ENCODE assay signal across 1 mouse cellular context in the genomic region with DNA sequence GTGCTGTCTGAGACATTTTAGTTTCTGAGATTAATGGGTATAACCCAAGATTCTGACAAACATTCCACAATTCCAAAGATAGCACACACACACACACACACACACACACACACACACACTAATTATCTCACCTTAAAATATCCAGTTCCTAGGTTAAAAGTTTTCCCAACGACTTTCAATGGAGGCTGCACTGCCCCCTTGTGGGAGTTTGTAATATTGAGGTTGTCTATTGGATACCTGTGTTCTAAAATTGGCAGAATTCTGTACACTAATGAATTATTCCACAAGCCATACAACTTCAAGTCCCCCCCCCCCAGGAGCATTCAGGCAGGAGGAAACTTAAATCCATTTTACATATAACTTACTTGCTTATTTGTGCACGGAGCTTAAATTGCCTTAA.
A peak's percentile ranks its signal among the peaks of the same experiment; 100 is the strongest.
TF ChIP-seq lines count a peak whose summit lies in the region.

No protein-coding gene starts in this region.

TF ChIP-seq in MEL, 35 proteins besides CTCF, POLR2A, EP300 and RAD21:
- TF ChIP-seq UBTF (IDR thresholded peaks at IDR 0.05; ENCODE audit: borderline replicate concordance, insufficient read depth, low read depth, low read length), result no peak
- no peak for TF ChIP-seq MAX (IDR thresholded peaks at IDR 0.05; ENCODE audit: low read length)
- TF ChIP-seq CHD2 (IDR thresholded peaks at IDR 0.05; ENCODE audit: low read length), result no peak
- TF ChIP-seq USF1 (IDR thresholded peaks at IDR 0.05; ENCODE audit: low read depth, low read length), result no peak
- TF ChIP-seq SMC3 (IDR thresholded peaks at IDR 0.05; ENCODE audit: low read depth, low read length), result peak; percentile 82
- no peak for TF ChIP-seq MAZ (IDR thresholded peaks at IDR 0.05; ENCODE audit: low read depth, low read length)
- TF ChIP-seq ZNF384 (IDR thresholded peaks at IDR 0.05; ENCODE audit: low read depth, low read length), result no peak
- peak; percentile 47 for TF ChIP-seq ZC3H11A (IDR thresholded peaks at IDR 0.05; ENCODE audit: low read depth, low read length)
- no peak for TF ChIP-seq MEF2A (IDR thresholded peaks at IDR 0.05; ENCODE audit: extremely low read depth, insufficient replicate concordance, low read depth, low read length, poor library complexity, severe bottlenecking)
- TF ChIP-seq MYB (IDR thresholded peaks at IDR 0.05; ENCODE audit: low read depth, low read length), result no peak
- TF ChIP-seq GATA1 (IDR thresholded peaks at IDR 0.05; ENCODE audit: low read depth, low read length), result no peak
- no peak for TF ChIP-seq RCOR1 (IDR thresholded peaks at IDR 0.05; ENCODE audit: low read depth, low read length)
